Mouse (Mus musculus) thymus, postnatal 0 days (tissue): Measurements from ENCODE around the gene Gabarapl1. TPM values are rescaled to one million over a fixed set of nuclear protein-coding genes. Genes with fewer than 3 reads are reported as not detected.

ENCODE experiments used
- polyA plus RNA-seq: library from polyadenylated mRNA; unstranded; fragments of >200 nt; fragmentation: Nextera tagmentation; extraction: Ambion mirVana; gene quantifications from 2 replicates; pipeline ENCODE4 v1.2.1, GENCODE M21; 2015

The Gabarapl1 gene
- polyA plus RNA-seq, 1 experiment from 2014 or later, result 32.0 TPM

Other genes with a start within 250 kb of the Gabarapl1 start
- 0.17 TPM in 1 of 2 replicates, not detected in the other for gene 4922502D21Rik, start 201.4 kb upstream of the Gabarapl1 start, polyA plus RNA-seq
- 3.9 and 4.5 TPM in 2 replicates for gene Clec12a, start 190.5 kb upstream of the Gabarapl1 start, polyA plus RNA-seq
- 0.15 and 0.46 TPM in 2 replicates for gene Clec12b, start 147.3 kb upstream of the Gabarapl1 start, polyA plus RNA-seq
- gene Clec1b, start 135.9 kb upstream of the Gabarapl1 start, polyA plus RNA-seq, result 0.85 and 0.91 TPM in 2 replicates
- gene Clec9a, start 124.3 kb upstream of the Gabarapl1 start, polyA plus RNA-seq, result 0.18 and 0.39 TPM in 2 replicates
- 0.75 and 1.1 TPM in 2 replicates for gene Clec1a, start 81.2 kb upstream of the Gabarapl1 start, polyA plus RNA-seq
- gene Olr1, start 26.0 kb upstream of the Gabarapl1 start, polyA plus RNA-seq, result 0.09 and 0.12 TPM in 2 replicates
- not detected in 2 replicates for gene Tmem52b, start 20.6 kb upstream of the Gabarapl1 start, polyA plus RNA-seq
- 0.45 and 0.74 TPM in 2 replicates for gene Klre1, start 44.7 kb downstream of the Gabarapl1 start, polyA plus RNA-seq
- 9.1 and 12.2 TPM in 2 replicates for gene Klrd1, start 58.6 kb downstream of the Gabarapl1 start, polyA plus RNA-seq
- gene Klrk1, start 90.7 kb downstream of the Gabarapl1 start, polyA plus RNA-seq, result 4.5 and 4.8 TPM in 2 replicates
- gene Klrc3, start 110.2 kb downstream of the Gabarapl1 start, polyA plus RNA-seq, result not detected in 2 replicates
- 0.57 and 0.62 TPM in 2 replicates for gene Klrc2, start 127.5 kb downstream of the Gabarapl1 start, polyA plus RNA-seq
- gene Klrc1, start 145.8 kb downstream of the Gabarapl1 start, polyA plus RNA-seq, result 2.0 and 2.4 TPM in 2 replicates
- not detected in 2 replicates for gene Klri1, start 184.0 kb downstream of the Gabarapl1 start, polyA plus RNA-seq
- 0.18 and 0.31 TPM in 2 replicates for gene Klri2, start 207.3 kb downstream of the Gabarapl1 start, polyA plus RNA-seq